Mouse (Mus musculus) brain, adult 2 months (tissue): ENCODE measurements at regions not wholly inside any gene's neighbourhood (a gene's known extent, or its start where the extent isn't known, plus 50 kb on each side); places are given as distances from the start of the nearest gene placed in this dataset.

Experiments
- DNase-seq: peaks from one replicate; pipeline ENCODE4 v3.0.0; 2011; ENCODE audit warnings: low read depth, low spot score

GRCm38 (mm10) chr3:91416137-91416536, 325.5 kb upstream of the 9130204L05Rik start:
- peak; percentile 43 for DNase-seq
